Mouse (Mus musculus) urinary bladder, adult 2 months (tissue): ENCODE data around the gene Snd1. TPM values are rescaled to one million over a fixed set of nuclear protein-coding genes. Genes with fewer than 3 reads are reported as not detected.
"Not testable (repeated sequence)": the region's sequence is repeated elsewhere in the genome, so short reads cannot be mapped to it uniquely, and the experiment has no call there.

Experiments
- DNase-seq: peaks from one replicate; pipeline ENCODE4 v3.0.0; 2022; ENCODE audit warnings: low spot score
- polyA plus RNA-seq: library from polyadenylated mRNA; depleted of rRNA; stranded (reverse); fragments of >200 nt; gene quantifications from 2 replicates; pipeline ENCODE4 v1.2.3, GENCODE M21; 2012

Snd1 gene
- polyA plus RNA-seq, 1 experiment = 94.2 TPM

DNA sequence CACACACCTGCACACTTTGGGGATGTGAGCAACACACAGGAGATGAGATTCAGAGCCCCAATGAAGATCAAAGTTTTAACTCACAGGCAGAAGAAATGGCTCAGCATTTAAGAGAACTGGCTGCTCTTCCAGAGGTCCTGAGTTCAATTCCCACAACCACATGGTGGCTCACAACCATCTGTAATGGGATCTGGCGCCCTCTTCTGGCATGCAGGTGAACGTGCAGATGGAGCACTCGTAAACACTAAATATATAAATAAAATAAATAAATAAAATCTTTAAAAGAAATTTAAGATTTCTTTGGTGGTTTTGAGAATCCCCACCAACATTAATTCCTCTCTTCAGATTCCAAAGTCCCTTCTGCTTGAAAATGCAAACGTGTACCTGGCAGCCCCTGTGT is 429.5 kb downstream of the Snd1 start:
- no peak for DNase-seq

GRCm38 (mm10) chr6:28905301-28905700 is 430.4 kb downstream of the Snd1 start:
- DNase-seq = no peak

DNA sequence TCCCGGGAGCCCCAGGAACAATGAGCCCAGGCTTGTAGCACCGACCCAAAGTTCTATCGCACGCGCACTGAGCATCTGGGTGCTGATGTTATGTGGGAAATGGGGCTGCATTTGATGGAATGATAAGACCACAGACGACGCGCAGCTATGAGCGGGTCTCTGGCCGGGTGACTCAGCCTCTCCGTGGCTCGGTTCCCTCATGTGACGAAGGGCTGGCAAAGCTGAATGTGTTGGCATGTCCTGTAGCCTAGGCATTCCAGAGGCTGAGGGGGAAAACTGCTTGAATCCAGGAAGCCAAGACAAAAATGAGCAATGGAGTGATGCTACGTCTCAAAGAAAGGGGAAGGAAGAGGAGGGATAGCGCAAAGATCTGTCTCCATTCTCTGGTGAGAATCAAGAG is 434.9 kb downstream of the Snd1 start:
- no peak for DNase-seq

- no peak for DNase-seq
These were observed 440.0 kb downstream of the Snd1 start for GRCm38 (mm10) chr6:28914981-28915380.

GRCm38 (mm10) chr6:28916630-28917029 is 441.7 kb downstream of the Snd1 start:
- DNase-seq = no peak

DNA sequence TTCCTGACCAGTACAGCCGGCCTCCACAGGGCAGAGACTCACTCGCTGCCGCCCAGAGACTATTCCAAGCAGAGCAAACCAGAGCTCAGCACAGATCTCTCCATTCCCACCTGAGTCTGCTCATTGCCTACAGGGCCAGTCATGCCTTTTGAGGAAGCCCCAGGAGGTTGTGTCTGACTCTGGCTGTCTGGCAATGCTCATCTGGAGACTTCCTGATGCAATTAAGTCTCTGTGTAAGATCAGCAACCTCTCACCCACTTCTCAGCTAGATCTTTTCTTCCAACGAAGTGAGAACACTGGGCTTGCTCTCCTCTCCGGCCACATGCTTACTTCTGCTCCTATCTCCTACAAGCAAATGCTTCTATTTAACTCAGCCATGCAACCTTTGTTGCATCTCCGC is 444.4 kb downstream of the Snd1 start:
- DNase-seq = no peak

DNA sequence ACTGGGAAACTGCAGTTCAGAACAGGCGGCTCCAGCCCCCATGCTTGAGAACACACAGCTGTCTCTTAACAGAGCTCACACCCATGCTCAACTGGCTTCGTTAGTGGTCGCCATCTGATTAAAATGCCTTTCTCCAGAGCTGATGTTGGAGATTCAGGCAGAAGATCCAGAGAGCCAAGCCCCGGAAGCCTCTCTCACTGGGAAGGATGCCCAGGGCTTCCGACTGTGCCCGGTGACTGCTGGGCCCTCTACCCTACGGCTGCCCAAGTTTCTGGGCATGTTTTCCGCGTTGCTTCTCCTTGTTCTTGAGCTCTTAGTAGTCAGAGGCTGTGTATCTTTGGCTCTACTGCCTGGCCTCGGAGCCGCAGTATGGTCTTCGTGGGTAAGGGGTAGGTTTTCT is 447.4 kb downstream of the Snd1 start:
- DNase-seq = no peak

DNA sequence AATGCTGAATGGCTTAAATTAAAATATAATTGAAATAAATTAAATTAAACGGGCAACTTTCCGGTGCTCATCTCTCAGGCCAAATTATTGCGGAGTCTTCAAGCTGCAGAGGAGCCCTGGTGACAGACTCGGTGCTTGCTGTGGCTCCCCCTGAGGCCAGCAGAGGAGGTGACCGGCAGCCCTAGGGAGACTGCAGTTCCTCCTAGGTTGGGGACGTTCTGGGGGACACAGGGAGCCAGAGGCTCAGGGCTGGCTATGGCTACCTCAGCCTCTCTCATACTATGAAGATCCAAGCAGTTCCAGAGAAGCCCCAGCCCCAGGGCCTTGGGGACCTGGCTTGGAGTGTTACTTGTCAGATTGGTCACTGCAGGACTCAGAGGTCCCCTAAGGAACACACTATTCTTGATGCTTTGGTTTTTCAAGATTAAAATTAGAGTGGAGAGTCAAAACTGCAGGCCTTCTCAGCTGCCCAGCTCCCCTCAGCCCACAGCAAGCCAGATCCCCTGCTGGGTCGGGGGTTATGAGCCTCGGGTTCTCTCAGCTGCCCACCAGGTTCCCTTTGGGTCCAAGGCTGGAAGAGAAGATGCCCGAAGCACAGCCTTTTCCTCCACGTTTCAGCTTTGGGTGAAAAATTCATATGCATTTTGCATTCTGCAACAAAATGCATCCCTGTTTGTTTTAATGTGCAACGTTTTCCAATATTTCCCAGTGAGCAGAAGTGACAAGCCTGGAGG is 448.3 kb downstream of the Snd1 start:
- no peak for DNase-seq

DNA sequence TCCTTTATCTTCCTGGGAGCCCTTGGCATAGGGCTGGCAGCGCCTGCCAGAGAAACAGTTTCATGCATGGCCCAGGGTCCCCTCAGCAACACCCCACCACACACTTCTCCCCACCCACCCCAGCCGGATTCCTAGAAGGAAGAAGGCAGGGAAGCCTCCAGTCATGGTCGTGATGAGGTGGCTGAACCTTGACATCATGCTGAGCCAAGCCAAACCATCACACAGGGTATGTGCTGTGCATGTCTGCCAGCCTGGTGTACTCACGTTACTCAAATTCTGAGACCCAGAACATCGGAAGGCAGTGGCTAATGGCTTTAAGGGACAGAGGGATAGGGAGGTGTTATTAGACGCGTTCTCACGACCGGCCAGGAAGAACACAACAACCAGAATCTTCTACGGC is 448.9 kb downstream of the Snd1 start:
- DNase-seq = no peak

DNA sequence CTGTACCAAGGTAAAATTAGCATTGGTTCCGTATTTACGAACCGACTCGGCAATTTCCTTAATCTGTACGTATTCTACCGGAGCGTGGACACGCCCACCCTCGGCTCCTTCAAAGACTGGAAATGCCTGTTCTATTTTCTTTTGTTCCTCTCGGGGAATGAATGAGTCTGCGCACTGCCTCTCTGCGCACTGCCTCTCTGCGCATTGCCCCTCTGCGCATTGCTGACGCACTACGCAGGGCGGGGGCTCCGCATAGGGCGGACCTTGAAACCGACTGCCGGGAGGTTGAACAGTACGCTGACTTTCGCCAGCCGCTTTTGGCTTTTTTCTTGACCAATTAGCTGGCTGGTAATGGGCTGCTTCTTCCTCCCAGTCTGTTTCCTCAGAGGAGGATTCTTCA is 453.0 kb downstream of the Snd1 start:
- DNase-seq = not testable (repeated sequence)

GRCm38 (mm10) chr6:28929169-28929803 is 454.3 kb downstream of the Snd1 start:
- DNase-seq = not testable (repeated sequence)

DNA sequence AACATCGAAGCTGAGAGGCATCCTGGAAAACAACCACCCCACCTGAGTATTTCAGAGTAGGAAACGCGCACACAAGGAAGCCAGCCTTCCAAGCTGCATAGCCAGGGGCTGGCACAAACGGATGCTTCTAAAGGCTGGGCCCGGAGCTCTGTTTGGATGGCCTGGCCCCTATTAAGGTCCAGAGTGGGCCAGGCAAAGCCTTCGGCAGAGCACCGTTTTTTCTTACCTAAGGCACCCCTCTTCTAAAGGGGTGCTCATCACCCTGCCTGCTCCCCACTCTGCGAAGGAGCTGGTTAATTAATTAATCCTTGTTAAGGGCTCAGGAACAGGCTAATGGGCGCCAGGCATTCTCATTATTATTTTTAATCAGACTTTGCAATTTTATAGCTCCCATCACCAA is 456.3 kb downstream of the Snd1 start:
- DNase-seq = no peak

- DNase-seq = no peak
These were observed 456.8 kb downstream of the Snd1 start for GRCm38 (mm10) chr6:28931636-28932327.

GRCm38 (mm10) chr6:28932328-28932937 is 457.5 kb downstream of the Snd1 start:
- DNase-seq = no peak

DNA sequence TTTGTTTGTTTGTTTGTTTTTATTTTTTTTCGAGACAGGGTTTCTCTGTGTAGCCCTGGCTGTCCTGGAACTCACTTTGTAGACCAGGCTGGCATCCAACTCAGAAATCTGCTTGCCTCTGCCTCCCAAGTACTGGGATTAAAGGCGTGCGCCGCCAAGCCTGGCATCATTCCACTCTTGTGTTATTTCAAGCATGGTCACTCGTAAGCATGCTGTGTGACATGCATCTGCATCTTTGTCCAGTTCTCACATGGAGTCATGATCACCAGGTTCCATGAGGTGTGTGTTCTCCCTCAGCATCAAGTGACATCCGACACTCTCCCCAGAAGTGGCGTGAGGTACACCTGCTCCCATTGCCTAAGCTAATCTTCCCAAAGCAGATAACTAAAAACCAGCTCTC is 460.8 kb downstream of the Snd1 start:
- DNase-seq = no peak

- DNase-seq = no peak
These were observed 472.3 kb downstream of the Snd1 start for GRCm38 (mm10) chr6:28947254-28947653.

GRCm38 (mm10) chr6:28949269-28949668 is 474.3 kb downstream of the Snd1 start:
- peak; percentile 52 for DNase-seq

DNA sequence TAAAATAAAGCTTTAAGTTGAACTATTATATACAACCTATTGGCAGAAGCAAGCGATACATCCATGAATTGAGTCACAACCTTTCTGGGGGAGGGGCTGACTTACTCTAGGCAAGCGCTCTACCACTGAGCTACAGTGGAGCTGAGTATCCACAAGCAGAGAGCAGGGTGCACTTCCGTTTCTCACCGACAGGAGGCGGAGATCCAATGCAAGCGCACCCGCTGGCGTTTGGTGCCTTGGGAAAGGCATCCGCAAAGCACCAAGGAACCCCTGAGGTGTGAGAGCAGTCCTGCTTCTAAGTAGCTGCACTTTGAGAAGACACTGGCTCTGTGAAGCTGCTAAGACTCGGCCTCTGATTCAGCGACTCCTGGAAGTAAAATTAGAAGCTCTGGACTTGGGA is 480.6 kb downstream of the Snd1 start:
- DNase-seq = no peak

DNA sequence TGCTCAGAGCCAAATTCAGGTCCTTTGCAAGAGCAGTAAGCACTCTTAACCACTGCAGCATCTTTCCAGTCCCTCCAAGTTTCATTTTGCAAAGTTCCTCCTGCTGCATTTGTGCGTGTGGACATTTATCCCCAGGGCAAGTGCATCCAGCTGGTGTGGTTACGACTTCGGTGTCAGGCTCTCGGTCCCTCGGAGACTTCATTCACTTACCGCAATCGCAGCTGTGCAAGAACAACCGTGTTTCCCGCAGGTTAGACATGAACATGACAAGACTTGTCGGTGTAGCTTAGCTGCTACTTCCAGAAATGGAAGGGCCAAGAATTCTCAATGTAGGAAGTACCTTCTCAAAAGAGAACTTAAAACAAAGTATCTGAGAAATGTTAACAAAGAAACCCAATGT is 482.5 kb downstream of the Snd1 start:
- DNase-seq = no peak

DNA sequence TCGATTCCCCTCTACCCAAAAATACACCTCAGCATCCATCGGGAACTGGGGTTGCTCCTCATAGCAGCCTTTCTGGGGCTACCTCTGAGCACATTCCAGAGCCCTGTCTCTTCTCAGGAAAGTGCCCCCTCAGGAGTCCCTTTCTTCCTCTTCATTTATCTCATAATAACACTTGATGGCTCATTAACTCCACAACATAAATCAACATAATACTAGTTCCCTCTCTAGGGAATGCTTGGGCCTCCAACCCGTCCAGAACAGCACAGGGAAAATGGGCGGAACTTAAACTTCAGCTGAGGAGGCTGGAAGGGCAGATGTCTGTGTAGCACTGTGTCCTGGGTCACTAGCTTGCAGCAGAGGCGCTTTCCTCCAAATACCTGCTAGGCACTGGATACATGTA is 488.2 kb downstream of the Snd1 start:
- no peak for DNase-seq

DNA sequence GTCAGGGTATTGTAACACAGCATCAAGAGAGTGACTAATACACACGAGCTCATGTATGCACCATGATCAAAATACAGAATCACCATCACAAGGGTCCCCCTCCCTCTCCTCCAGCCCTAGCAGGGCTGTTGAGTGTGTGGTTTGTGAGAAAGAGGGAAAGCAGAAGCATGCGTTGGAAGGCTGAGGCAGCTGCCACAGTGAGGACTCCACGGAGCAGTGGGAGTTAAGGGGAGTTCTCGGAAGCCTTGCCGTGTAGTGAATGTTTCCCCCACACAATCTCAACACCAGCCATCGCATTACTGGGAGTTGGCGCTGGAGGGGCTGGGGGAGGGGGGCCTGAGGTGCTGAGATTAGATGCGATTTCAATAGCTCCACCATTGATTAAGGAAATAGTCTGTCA is 490.3 kb downstream of the Snd1 start:
- no peak for DNase-seq

DNA sequence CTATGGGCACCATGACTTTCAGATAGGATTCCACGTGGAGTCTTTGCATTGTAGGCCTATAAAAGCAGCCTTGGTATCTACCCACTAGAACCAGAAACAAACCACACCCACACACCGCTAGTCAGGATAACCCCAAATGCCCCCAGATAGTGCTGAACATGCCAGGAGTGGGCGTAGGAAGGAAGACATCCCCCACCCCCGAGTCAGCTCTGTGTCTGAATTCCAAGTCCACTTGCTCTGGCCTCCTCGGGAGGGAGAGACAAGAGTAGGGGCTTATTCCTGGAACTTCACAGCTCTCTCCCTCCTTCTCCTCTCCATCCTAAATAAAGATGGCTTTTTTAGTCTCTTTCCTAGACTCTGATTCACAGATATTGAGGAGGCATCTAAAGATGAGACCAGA is 494.7 kb downstream of the Snd1 start:
- DNase-seq = no peak

- DNase-seq = no peak
These were observed 495.8 kb downstream of the Snd1 start for GRCm38 (mm10) chr6:28970711-28971110.
